Mouse (Mus musculus): ENCODE measurements around the gene Usp31. TPM values are rescaled to one million over a fixed set of nuclear protein-coding genes. Genes with fewer than 3 reads are reported as not detected.

Gene Usp31
- 0.67 and 0.74 TPM in 2 replicates for polyA plus RNA-seq (2012; rRNA removed)

GRCm38 (mm10) chr7:121707073-121707667, at the start of gene Usp31:
Usp31 (minus strand) TSS chr7:121707253.
- Histone ChIP-seq H3K27me3 (ENCODE audit: control insufficient read depth, insufficient read depth, low read length) (no peaks in the 10 kb centered on the region), H3K4me1 (ENCODE audit: control insufficient read depth, insufficient read depth, insufficient read length, low read length) (peaks cover 5% of the 10 kb centered on the region), H3K27ac (ENCODE audit: insufficient read depth, low read depth, low read length) (no peak within 1 kb of the TSS), H3K36me3 (ENCODE audit: control insufficient read depth, insufficient read depth, low read length) (no peaks in the 10 kb centered on the region), H3K4me3 (ENCODE audit: low read depth, low read length) (peak within 1 kb of the TSS; percentile 70)
- 1% methylated on average over 81 of the region's 82 CpGs for WGBS
- TF ChIP-seq POLR2A (IDR thresholded peaks at IDR 0.05; ENCODE audit: low read depth, low read length) (0 out of 2 replicates have a peak, but pooled peaks have one; percentile 16), CTCF (IDR thresholded peaks at IDR 0.05; ENCODE audit: extremely low read depth, insufficient read length, insufficient replicate concordance, low read depth, low read length) (no peak)

- Histone ChIP-seq H3K27ac (ENCODE audit: insufficient read depth, low read depth, low read length) (no peak overlapping the region), H3K4me3 (ENCODE audit: low read depth, low read length) (no peak overlapping the region), H3K27me3 (ENCODE audit: control insufficient read depth, insufficient read depth, low read length) (no peaks in the 10 kb centered on the region), H3K4me1 (ENCODE audit: control insufficient read depth, insufficient read depth, insufficient read length, low read length) (no peaks in the 10 kb centered on the region), H3K36me3 (ENCODE audit: control insufficient read depth, insufficient read depth, low read length) (no peaks in the 10 kb centered on the region)
- TF ChIP-seq CTCF (IDR thresholded peaks at IDR 0.05; ENCODE audit: extremely low read depth, insufficient read length, insufficient replicate concordance, low read depth, low read length) (no peak), POLR2A (IDR thresholded peaks at IDR 0.05; ENCODE audit: low read depth, low read length) (no peak)
- 21% methylated on average over 8 of the region's 8 CpGs for WGBS
These were observed 47.7 kb upstream of the Usp31 start for GRCm38 (mm10) chr7:121754748-121755147.

- H3K4me3 ChIP-seq (ENCODE audit: low read depth, low read length), result no peak overlapping the region
- no peaks in the 10 kb centered on the region for H3K4me1 ChIP-seq (ENCODE audit: control insufficient read depth, insufficient read depth, insufficient read length, low read length)
- 81% methylated on average over 5 of the region's 5 CpGs for WGBS
- no peak for TF ChIP-seq CTCF (IDR thresholded peaks at IDR 0.05; ENCODE audit: extremely low read depth, insufficient read length, insufficient replicate concordance, low read depth, low read length)
- TF ChIP-seq POLR2A (IDR thresholded peaks at IDR 0.05; ENCODE audit: low read depth, low read length), result no peak
- no peak overlapping the region for H3K27ac ChIP-seq (ENCODE audit: insufficient read depth, low read depth, low read length)
- no peaks in the 10 kb centered on the region for H3K36me3 ChIP-seq (ENCODE audit: control insufficient read depth, insufficient read depth, low read length)
- H3K27me3 ChIP-seq (ENCODE audit: control insufficient read depth, insufficient read depth, low read length), result no peaks in the 10 kb centered on the region
These were observed 43.2 kb upstream of the Usp31 start for GRCm38 (mm10) chr7:121750244-121750643.

GRCm38 (mm10) chr7:121737511-121738415, 30.7 kb upstream of the Usp31 start:
- no peaks in the 10 kb centered on the region for H3K36me3 ChIP-seq (ENCODE audit: control insufficient read depth, insufficient read depth, low read length)
- no peaks in the 10 kb centered on the region; the same call in 1 of the 2 replicates for H3K4me1 ChIP-seq (ENCODE audit: control insufficient read depth, insufficient read depth, insufficient read length, low read length)
- no peak overlapping the region for H3K4me3 ChIP-seq (ENCODE audit: low read depth, low read length)
- TF ChIP-seq CTCF (IDR thresholded peaks at IDR 0.05; ENCODE audit: extremely low read depth, insufficient read length, insufficient replicate concordance, low read depth, low read length) (no peak), POLR2A (IDR thresholded peaks at IDR 0.05; ENCODE audit: low read depth, low read length) (no peak)
- H3K27ac ChIP-seq (ENCODE audit: insufficient read depth, low read depth, low read length), result no peak overlapping the region
- 61% methylated on average over 29 of the region's 29 CpGs for WGBS
- H3K27me3 ChIP-seq (ENCODE audit: control insufficient read depth, insufficient read depth, low read length), result peaks cover 9% of the 10 kb centered on the region

GRCm38 (mm10) chr7:121734171-121734831, 27.2 kb upstream of the Usp31 start, which contains the start of gene Scnn1g:
Scnn1g (plus strand) TSS chr7:121734479.
- no peaks in the 10 kb centered on the region; the same call in 1 of the 2 replicates for H3K4me1 ChIP-seq (ENCODE audit: control insufficient read depth, insufficient read depth, insufficient read length, low read length)
- 2% methylated on average over 38 of the region's 38 CpGs for WGBS
- no peak within 1 kb of the TSS for H3K27ac ChIP-seq (ENCODE audit: insufficient read depth, low read depth, low read length)
- no peaks in the 10 kb centered on the region for H3K36me3 ChIP-seq (ENCODE audit: control insufficient read depth, insufficient read depth, low read length)
- H3K4me3 ChIP-seq (ENCODE audit: low read depth, low read length), result peak within 1 kb of the TSS; percentile 49
- H3K27me3 ChIP-seq (ENCODE audit: control insufficient read depth, insufficient read depth, low read length), result peaks cover 9% of the 10 kb centered on the region
- TF ChIP-seq POLR2A (IDR thresholded peaks at IDR 0.05; ENCODE audit: low read depth, low read length) (peak; percentile 22; the same call in 1 of the 2 replicates), CTCF (IDR thresholded peaks at IDR 0.05; ENCODE audit: extremely low read depth, insufficient read length, insufficient replicate concordance, low read depth, low read length) (peak; percentile 88)

- Histone ChIP-seq H3K4me3 (ENCODE audit: low read depth, low read length) (no peak overlapping the region), H3K4me1 (ENCODE audit: control insufficient read depth, insufficient read depth, insufficient read length, low read length) (no peaks in the 10 kb centered on the region; the same call in 1 of the 2 replicates), H3K27ac (ENCODE audit: insufficient read depth, low read depth, low read length) (no peak overlapping the region), H3K36me3 (ENCODE audit: control insufficient read depth, insufficient read depth, low read length) (no peaks in the 10 kb centered on the region), H3K27me3 (ENCODE audit: control insufficient read depth, insufficient read depth, low read length) (peaks cover 9% of the 10 kb centered on the region)
- 11% methylated on average over 5 of the region's 5 CpGs for WGBS
- TF ChIP-seq CTCF (IDR thresholded peaks at IDR 0.05; ENCODE audit: extremely low read depth, insufficient read length, insufficient replicate concordance, low read depth, low read length) (no peak), POLR2A (IDR thresholded peaks at IDR 0.05; ENCODE audit: low read depth, low read length) (no peak)
These were observed 23.2 kb upstream of the Usp31 start for GRCm38 (mm10) chr7:121730225-121730624.
